Mouse (Mus musculus) mouse trophoblast stem cell (cell line): ENCODE data around the gene Usp54.

Experiments
- in situ Hi-C, 2 experiments: fragments of 300-500 bp; cut with MseI, MboI; formaldehyde crosslinking; loops; 2 replicates in 1 of 2; 3 replicates in 1 of 2; pipeline ENCODE4 v1.15.1; 2025

Gene Usp54

DNA sequence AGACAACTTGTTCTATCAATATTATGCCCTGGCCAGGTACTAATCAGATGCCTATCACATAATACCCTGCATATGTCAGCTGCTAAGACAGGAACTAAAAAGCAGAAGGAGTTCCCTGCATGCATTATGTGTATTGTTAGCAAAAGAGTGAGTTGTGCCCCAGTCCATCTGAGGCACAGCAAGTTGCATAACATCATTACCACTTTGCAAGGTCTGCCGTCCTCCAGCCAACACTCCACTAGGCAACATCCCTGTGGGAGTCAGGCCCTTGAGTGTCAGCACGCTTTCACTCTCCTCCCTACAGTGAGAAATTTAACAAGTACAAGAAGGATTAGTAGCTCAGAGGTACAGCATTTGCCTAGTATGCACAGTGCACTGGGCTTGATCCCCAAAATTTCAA lies 132.4 kb downstream of the Usp54 start:
- in situ Hi-C loops = no loop called here

DNA sequence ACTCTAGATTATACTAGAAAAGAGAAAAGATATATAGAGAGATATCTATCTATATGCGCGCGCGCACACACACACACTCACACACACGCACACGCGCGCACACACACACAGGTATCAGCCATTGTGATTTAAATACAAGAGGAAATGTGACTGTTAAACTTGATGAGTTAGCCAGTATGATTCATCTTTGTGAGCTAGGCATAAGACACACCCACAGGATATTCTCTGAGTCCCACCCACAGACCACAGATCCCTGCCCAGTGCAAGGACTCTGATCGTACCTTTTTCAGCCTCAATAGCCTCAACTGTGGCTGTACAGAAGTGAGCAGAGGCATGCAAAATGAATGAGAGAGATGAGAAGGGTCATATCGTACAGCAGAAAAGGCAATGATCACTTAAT lies 137.9 kb downstream of the Usp54 start:
- in situ Hi-C loops = no loop called here

DNA sequence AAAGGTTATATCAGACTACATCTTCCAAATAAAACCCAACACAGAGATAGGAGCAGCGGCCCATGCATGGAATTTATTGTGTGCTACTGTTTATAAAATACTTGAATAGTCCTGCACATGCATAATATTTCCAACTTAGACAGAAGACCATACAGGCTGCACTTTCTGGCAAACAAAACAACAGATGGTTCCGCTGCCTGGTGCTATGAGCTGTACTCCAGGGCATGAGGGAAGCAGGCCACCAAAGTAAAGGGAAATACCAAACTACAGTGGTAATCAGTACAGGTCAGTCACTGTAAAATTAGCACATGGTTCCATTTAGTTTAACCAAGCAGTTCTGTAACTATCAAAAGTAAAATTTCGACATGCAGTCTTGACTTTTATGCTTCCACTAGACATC lies 140.9 kb downstream of the Usp54 start:
- in situ Hi-C loops = no loop called here
